In the genomic region with DNA sequence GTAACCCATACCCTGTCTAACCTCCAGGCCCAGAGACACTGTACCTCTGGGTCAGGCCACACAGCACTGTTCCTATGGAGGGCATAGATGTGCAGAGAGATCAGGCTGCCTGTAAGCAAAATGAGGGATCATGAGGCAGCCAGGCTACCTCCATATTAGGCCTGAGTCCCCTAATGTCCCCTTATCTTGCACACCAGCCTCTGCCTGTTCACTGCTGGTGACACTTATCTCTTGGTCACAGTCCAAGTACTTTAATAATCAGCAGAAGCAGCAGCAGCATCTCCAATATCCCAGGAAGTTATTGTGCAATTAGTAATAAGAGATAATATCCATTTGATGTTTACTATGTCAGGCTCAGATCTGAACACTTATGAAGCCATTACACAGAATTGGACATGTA, we compare ENCODE assay signal across 1 mouse cellular context.
TF ChIP-seq lines count a peak whose summit lies in the region.

No protein-coding gene starts in this region.

TF ChIP-seq in MEL, 35 proteins besides CTCF, POLR2A, EP300 and RAD21 (continued from another document):
- TF ChIP-seq TCF12 (IDR thresholded peaks at IDR 0.05; ENCODE audit: low read depth, low read length), result peak; percentile 100
- TF ChIP-seq TBP (IDR thresholded peaks at IDR 0.05; ENCODE audit: low read depth, low read length), result no peak
- peak; percentile 84 for TF ChIP-seq RCOR1 (IDR thresholded peaks at IDR 0.05; ENCODE audit: low read depth, low read length)
- no peak for TF ChIP-seq ZKSCAN1 (IDR thresholded peaks at IDR 0.05; ENCODE audit: low read depth, low read length)
- TF ChIP-seq NELFE (IDR thresholded peaks at IDR 0.05; ENCODE audit: low read depth, low read length), result no peak
- no peak for TF ChIP-seq MYC (IDR thresholded peaks at IDR 0.05; ENCODE audit: low read depth, low read length)
- no peak for TF ChIP-seq CHD2 (IDR thresholded peaks at IDR 0.05; ENCODE audit: low read length)
- TF ChIP-seq CHD1 (IDR thresholded peaks at IDR 0.05; ENCODE audit: low read depth, low read length), result no peak
- no peak for TF ChIP-seq MEF2A (IDR thresholded peaks at IDR 0.05; ENCODE audit: extremely low read depth, insufficient replicate concordance, low read depth, low read length, poor library complexity, severe bottlenecking)
- TF ChIP-seq SMC3 (IDR thresholded peaks at IDR 0.05; ENCODE audit: low read depth, low read length), result no peak
- TF ChIP-seq BHLHE40 (IDR thresholded peaks at IDR 0.05; ENCODE audit: borderline replicate concordance, low read depth, low read length), result peak; percentile 68; the same call in 1 of the 2 replicates
- no peak for TF ChIP-seq NRF1 (IDR thresholded peaks at IDR 0.05; ENCODE audit: insufficient read depth, low read depth, low read length, poor library complexity, severe bottlenecking)
- TF ChIP-seq GATA1 (IDR thresholded peaks at IDR 0.05; ENCODE audit: low read depth, low read length), result peak; percentile 99
- peak; percentile 44; the same call in 1 of the 2 replicates for TF ChIP-seq ELF1 (IDR thresholded peaks at IDR 0.05; ENCODE audit: low read depth, low read length)
